Mouse (Mus musculus) heart, adult 11 months (tissue): ENCODE measurements around the gene Rsph10b.

Source experiments
- DNase-seq: peaks from one replicate; pipeline ENCODE4 v3.0.0; 2022

Rsph10b gene

DNA sequence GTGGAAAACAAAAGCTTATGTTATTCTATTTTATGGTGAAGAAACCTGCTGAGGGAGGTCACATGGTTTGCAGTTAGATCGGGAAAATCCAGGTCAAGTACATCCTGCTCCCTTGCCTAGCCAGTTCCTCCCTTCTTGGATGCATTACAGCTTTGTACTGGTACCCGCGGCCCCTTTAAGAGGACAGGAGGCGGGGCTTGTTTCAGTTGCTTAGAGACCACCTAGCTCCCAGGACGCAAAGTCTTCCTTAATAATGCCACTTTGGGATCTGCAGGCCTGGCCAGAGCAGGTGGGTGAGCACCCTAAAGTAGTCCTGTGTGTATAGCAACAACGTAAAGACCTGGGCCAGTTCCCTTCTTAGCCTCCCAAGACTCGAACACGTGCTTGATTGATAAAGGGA, at the start of gene Rsph10b:
Gene Rsph10b (plus strand): TSS at position 205 of the 400 bp plus-strand sequence.
- peak; percentile 88 for DNase-seq

DNA sequence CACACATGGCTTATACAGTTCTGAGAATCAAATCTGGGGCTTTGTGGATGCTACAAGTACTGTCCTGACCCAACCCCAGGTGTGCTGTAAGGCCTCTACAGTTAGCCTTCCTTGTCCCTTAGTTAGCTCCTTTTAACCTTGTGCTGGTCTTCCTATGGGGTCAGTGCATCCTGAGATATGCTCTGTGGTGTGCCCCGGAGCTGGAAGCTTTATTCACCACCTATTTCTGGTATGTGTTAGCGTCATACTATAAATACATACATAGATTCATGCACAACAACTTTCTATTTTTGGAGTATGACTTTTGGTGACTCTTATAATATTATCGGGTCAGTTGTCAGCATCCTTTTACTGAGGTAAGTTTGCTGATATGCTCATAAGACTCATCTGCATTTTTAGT, 47.6 kb upstream of the Rsph10b start:
- no peak for DNase-seq

DNA sequence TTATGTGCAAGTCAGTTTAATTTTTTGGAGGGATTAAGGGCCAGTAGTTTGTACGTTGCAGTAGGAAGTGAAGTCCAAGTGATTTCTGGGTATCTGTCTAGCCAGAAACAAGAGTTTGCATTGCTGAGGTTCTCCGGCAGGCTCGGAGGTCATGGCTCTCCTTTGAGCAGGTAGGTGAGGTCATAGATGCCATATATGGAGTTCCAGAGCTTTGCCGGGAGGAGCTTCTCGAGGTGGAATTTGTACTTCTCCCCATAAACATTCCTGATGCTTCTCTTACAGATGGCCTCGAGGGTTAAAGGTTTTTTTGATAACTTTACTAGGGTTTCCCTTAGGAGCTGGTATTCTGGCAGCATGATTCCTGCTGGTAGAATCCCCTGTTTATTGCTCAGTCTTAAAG, 42.1 kb upstream of the Rsph10b start:
- no peak for DNase-seq

DNA sequence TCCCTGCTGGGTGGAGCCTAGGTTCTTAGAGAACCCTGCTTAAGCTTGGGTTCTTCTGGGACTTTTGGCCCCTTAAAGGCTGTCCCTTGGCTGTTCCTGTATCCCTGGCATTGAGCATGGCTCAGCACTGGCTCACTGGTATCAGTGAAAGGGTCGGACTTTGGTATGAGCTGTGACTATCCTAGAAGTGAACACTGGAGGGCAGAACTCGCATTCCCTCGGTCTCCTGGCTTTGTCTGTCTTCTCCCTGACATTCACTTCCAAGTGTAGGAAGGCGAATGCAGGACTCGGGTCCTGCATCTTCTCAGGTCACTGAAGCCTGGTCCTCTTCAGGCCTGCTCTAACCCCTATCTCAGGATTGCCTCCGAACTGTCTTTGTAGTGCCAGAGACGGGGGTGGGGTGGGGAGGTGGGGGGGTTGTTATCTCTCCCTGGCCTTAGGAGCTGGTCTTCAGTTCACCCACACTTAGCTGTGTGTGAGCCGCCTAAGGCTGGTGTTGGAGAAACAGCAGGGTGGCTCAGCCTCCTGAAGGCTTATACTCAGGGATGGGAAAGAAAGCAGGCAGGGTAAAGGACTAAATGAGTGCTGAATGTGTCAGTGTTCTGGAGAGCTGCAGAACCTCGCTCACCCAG, 40.5 kb upstream of the Rsph10b start:
- DNase-seq: no peak

DNA sequence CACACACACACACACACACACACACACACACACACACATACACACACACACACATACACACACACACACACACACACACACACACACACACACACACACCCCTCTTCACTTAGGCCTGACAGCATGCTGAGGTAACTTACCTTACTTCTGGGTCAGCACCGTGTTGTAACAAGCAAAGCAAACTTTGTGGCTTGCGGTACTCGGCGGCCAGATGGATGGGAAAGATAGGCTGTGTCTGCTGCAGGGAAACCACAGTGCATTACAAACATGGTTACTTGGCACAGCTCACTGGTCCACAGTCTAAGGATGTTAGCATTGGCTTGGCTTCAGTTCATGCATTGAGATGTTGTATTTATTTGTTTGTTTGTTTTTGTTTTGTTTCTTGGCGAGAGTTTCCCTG, 39.4 kb upstream of the Rsph10b start:
- no peak for DNase-seq

DNA sequence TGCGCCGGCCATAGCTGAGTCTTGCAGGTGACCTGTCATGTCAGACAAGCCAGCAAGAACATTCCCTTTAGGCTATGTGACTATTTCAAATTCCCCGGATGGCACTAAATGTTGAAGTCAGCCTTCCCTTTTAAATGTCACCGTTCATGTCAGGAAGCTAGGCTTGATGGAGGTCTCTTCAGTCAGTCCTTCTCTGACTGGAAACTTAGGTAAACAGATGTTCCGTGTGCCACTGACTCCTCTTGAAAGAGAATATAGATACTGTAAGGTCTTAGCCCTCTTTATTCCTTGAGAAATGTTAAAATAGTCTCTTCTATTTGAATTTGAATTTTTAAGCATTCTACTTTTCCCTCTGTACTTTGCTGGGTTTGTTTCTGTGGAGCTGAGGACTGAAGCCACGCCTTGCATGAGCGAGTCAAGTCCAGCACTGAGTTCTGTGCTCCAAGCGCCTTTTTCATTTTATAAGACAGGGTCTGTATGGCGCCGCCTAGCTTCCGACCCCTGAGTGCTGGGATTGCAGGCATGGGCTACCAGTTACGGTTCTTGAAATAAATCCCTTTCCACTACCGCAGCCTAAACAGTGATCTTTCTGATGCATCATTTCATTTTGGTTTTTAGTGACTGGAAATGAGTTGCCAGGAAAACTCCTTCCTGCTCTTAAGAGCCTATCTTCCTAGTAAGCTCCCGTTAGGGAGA, 35.1 kb upstream of the Rsph10b start, which contains the start of gene Ankrd61:
Gene Ankrd61 (minus strand): TSS at position 51 of the 696 bp plus-strand sequence.
- DNase-seq: no peak

DNA sequence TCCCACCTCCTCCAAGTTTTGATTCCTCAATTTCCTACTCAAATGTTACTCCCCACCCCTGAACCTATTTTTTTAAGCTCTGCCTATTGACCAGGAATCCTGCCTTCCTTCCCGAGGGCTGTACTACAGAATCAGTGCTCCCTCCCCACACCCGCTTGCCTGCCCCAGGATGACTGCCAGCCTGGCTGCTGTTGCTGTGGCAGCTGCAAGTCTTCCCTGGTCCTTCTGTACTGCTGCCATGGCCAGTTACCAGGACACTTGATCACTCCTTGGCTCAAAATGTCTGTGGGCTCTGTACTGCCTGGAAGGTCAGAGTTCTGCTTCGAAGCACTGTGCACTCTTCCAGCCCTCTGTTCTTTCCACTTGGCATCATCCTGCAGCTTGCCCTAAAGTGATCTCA, 30.7 kb upstream of the Rsph10b start:
- DNase-seq: peak; percentile 94

DNA sequence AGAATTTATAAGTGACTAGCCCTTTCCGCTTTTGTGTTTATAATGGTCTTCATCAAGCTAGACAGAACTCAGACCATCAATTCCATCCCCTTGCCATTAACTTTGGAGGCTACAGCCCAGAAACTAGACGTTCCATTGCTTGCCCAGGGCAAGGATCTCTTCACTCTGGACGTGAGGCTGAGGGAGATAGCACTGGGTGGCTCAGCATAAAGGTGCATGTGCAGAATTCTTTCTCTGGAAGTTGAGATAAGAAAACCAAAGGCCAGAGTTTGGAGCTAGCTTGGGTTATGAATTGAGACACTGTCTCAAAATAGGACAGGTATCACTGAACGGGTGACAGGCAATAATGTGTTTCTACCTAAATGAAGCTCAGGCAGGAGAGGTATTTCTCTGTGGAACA, 29.0 kb upstream of the Rsph10b start:
- DNase-seq: no peak

DNA sequence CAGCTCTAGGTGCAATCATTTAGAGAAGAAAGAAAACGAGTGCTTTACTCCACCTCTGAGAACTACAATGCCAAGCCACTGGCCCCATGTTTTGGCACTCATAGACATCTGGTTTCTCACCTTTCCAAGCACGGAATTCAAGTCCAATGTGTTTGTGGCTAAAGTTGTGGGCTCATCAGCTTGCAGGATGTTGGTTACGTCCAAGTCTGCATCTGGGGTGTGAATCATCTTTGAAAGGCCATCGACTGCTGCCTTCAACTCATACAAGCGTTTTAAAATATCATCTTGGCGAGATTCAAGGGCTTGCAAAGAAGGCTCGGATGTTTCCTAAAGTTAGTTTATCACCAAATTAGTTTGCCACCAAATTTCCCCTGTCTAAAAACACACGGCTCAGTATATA, 26.4 kb upstream of the Rsph10b start:
- no peak for DNase-seq

DNA sequence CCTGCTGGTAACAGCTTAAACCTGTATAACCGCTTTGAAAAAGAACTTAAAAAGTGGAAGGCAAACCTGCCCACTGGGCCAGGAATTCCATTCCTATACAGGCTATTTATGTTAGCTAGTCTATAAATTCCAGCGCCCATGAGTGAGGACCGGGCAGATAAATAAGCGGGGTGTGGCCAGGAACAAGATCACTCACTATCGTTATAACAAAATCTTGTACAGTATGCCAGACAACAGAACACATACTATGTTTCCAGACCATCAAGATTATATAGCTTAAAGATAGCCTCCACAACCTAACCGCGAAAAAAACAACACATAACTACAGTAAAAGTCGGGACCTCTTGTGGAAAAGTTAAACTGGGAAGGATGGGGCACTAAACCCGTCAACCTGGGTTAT, 23.9 kb upstream of the Rsph10b start:
- DNase-seq: no peak

DNA sequence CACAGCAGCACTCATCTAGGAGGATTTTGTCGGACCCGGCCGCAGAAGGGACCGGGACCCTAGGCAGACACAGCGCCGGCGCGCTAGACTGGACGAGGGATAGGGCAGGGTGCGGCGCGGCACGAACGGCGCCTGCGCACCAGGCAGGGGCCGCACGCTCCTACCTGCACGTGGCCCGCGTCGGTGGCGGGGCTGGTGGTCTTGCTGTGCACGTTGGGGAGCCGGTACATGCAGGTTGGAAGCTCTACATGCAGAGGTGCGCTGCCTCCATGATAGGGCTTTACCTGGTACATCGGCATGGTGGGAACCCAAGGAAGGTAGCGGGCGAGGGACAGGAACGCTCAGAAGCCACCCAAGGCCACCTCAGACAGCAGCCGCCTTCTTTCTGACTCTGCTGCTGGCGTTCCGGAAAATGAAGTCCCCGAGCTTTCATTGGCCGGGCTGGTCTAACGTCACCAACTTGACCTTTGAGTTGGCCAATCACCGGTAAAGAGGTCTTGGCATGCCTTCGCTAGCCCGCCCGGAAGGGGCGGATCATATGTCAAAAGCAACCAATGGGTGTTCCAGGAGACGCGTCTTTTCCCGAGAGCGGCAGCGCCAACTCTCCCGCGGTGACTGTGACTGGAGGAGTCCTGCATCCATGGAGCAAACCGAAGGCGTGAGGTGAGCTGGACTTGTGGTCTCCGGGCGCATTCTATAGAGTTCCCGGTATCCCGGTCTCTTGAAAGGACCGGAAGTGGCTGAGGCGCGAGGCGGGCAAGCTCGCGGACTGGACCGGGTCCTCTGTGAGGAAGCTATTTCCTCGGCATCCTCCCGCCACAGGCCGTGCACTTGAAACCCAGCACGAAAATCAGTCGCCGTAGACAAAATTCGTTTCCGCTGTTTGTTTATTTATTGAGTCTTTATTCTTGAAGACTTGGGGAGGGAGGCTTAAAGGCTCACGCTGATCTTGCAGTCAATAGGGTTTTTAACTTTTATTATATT, 23.1 kb upstream of the Rsph10b start, which contains the start of the genes Aimp2 and Pms2:
Gene Aimp2 (minus strand): TSS at position 431 of the 984 bp plus-strand sequence.
Gene Pms2 (plus strand): TSS at position 548 of the 984 bp plus-strand sequence.
- peak; percentile 100 for DNase-seq

DNA sequence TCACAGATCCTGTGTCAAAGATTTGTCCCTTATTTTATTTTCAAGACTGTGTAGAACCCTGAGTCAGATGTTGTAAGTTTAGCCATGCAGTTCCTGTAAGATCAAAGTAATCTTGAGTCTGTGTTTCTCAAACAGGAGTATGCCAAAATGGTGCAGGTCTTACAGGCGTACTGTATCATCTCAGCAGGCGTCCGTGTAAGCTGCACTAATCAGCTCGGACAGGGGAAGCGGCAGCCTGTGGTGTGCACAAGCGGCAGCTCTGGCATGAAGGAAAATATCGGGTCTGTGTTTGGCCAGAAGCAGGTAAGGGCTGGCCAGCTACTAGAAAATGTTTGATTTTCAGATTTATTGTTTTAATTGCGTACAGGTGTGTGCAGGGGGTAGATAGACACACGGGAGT, 16.6 kb upstream of the Rsph10b start:
- no peak for DNase-seq

DNA sequence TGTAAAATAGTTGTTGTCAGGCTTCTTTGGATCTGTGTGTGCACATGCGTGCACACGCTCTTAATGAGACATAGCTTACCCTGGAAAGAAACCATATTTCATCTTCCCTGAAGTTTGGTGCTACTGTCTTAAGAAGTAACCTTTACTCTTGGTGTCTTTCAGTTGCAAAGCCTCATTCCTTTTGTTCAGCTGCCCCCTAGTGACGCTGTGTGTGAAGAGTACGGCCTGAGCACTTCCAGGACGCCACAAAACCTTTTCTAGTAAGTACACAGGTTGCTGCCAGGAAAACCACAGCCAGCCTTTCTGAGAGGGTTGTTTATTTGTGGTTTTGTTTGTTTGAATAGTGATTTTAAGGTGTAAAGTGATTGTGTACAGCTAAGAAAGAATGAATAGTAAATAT, 15.4 kb upstream of the Rsph10b start:
- DNase-seq: no peak

DNA sequence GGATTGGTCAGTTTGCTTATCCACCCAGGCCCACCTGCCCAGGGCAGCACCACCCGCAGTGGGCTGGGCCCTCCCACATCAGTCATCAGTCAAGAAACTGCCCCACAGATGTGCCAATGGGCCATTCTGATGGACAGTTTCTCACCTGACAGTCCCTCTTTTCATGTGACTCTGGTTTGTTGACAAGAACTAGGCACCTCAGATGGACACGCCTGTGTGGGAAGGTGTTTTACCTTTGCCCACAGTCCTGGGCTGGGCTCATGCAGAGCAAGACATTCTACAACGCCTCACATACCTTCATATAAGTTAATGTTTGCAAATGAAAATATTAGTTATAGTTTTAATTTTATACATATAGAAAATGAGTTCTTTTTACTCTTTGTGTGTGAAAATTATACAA, 14.7 kb upstream of the Rsph10b start:
- no peak for DNase-seq

DNA sequence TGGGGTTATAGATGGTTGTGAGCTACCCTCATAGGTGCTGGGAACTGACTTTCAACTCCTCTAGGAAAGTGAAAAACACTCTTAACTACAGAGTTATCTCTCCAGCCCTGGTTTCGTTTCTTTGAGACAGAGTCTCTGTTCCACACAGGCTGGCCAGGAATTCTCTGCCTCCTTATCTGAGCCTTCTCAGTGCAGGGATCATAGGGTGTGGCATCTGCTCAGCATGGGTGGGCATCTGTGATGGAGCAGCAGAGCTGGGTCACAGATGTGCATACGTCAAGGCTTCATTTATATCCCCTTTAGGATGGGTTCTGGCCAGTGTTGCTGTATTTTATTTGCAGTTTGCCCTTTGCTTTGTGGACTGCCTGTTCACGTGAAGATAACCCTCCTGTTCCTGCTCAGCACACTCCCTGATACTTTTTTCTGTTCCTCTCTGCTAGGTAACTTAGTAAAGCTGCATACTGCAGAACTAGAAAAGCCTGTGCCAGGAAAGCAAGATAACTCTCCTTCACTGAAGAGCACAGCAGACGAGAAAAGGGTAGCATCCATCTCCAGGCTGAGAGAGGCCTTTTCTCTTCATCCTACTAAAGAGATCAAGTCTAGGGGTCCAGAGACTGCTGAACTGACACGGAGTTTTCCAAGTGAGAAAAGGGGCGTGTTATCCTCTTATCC, 7.9 kb upstream of the Rsph10b start:
- DNase-seq: no peak

DNA sequence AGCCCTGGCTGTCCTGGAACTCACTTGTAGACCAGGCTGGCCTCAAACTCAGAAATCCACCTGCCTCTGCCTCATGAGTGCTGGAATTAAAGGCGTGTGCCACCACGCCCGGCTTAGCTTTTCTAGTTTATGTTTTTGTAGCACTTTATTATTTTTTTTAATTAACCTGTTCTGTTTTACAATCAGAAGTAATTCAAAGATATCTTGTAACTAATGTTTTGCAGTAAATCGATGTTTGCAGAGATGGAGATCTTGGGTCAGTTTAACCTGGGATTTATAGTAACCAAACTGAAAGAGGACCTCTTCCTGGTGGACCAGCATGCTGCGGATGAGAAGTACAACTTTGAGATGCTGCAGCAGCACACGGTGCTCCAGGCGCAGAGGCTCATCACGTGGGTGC, 5.0 kb upstream of the Rsph10b start, which contains the start of gene Gm42421:
Gene Gm42421 (plus strand): TSS at position 301 of the 400 bp plus-strand sequence.
- DNase-seq: no peak

DNA sequence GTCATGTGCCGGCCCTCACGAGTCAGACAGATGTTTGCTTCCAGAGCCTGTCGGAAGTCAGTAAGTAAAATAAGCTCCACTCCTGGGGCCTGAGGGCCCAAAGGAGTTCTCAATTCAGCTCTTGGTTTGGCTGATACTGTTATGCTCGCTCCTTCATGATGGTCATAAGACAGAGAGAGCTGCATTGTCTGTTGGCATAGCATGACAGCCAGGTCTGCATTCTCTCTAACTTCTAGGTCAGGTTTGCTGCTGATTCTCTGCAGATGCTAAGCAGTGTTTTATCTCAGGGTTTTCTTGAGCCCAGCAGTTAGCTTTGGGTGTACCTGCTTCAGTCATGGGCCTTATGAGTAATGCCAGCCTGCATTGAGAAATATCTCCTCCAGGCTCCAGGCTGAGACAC, 3.5 kb upstream of the Rsph10b start:
- peak; percentile 61 for DNase-seq

DNA sequence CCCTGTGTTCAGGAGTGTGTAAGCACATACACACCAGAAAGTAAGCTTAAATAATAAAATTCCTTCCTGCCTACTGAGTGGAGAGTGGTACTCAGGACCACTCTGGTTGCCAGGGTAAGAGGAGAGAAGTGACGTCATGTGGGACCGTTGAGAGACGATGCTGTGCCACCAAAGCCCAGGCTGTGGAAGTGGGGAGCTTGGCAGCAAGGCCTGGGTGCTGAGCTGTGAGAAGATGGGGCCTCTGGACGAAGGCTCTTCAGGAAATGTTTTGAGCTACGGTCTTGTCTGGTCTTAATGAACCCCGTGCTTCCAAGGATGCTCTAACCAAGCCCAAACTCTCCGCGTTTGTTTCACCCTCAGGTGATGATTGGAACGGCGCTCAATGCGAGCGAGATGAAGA, 2.2 kb upstream of the Rsph10b start:
- DNase-seq: peak; percentile 81

DNA sequence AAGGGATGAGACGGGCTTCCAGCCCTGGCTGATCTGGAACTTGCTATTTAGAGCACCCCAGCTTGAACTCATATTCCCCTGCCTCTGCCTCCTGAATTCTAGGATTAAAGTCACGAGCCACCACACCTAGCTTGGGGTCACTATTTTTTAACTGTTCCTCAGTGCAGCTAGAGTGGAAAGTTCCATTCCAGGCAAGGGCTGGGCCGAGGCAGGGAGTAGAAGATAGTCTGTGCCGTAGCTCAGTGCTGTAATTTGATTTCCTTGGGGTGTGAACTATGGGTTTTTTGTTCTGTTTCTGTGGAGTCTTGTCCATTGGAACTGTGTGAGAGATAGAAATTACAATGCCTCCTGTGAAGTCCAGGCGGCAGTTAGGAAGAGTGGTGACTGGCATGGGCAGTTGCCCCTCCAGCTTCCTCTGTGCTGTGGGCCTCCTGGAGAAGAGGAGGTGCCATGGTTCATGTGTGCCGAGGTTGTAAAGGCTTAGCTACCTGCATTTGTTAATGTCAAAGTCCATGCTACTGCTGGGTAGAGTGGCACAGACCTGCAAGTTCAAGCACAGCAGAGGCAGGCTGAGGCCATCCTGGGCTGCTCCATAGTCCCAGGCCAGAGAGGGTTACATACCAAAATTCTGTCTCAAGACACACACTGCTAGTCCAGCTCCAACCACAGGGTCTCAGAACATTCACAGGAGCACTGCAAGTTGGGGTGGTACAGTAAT, 813 bp upstream of the Rsph10b start:
- DNase-seq: peak; percentile 88

DNA sequence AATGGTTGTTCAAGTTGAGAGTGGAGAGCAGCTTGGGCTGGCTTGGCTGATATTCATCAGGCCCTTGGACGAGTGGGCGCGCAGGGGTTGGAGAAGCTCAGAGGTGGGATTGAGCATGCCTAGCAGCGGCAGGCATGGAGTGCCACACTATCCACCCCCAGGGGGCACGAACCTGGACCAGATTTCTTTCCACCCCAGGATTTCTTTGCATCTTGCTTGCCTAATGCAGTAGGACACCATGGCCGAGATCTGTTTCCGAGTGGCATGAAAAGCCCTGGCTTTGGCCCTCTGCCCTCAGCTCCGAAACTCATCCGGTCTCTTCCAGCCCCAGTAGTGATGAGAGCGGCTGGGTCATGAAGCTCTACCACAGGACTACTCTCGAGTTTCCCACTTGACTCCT, 579 bp downstream of the Rsph10b start:
- DNase-seq: peak; percentile 79

DNA sequence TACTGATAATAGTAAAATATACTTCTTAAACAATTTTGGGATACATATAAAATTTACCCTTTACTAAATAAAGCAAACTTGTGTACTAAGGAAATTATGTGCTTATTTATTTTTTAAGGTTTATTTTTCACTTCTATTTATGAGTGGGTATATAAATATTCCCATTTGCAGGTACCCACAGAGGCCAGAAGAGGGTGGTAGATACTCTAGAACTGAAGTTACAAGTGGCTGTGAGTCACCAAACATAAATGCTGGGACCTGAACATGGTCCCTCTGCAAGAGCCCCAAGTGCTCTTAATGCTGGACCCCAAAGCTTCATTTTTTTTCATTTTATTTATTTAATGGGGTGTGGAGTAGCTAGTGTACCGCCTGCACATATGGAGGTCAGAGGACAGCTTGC, 1.0 kb downstream of the Rsph10b start:
- peak; percentile 37 for DNase-seq

DNA sequence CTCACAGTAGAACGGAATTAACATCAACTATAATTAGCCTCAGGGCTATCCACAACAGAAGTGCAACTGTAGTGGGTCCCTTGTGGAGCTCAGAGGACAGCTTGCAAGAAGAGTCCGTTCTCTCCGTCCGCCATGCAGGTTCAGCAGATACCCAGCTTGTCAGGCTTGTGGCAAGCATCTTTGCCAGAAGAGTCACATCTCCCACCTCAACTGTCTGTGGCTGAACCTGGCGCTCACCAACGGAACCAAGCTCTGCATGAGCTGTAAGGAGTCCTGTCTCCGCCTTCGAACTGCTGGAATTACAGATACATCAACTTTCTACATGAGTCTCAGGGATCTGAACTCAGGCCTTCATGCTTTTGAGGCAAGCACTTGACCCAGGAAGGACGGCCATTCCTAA, 3.3 kb downstream of the Rsph10b start:
- peak; percentile 83 for DNase-seq
